Mouse (Mus musculus): ENCODE measurements around the gene Itih2. TPM values are rescaled to one million over a fixed set of nuclear protein-coding genes. Genes with fewer than 3 reads are reported as not detected.

The Itih2 gene
- 1.5 and 2.0 TPM in 2 replicates for polyA plus RNA-seq (2015; fragmentation: Nextera tagmentation; extraction: Ambion mirVana)

- no peak within 1 kb of the TSS for H3K4me3 ChIP-seq (ENCODE audit: low read length)
- no peak within 1 kb of the TSS for H3K4me2 ChIP-seq (replicated peaks; ENCODE audit: low read depth, low read length)
- 92% methylated on average over 4 of the region's 4 CpGs for WGBS
- no peak for ATAC-seq (ENCODE audit: low FRiP score, low TSS enrichment)
- H3K9ac ChIP-seq (replicated peaks; ENCODE audit: low read length) = no peak within 1 kb of the TSS; the same call in 1 of the 2 replicates
- 0 out of 2 replicates have a peak within 1 kb of the TSS, but pooled peaks have one; percentile 36 for H3K27ac ChIP-seq (ENCODE audit: low read length)
- no peaks in the 10 kb centered on the region for H3K9me3 ChIP-seq (ENCODE audit: low read length)
- peaks cover 6% of the 10 kb centered on the region; the same call in 1 of the 2 replicates for H3K4me1 ChIP-seq (ENCODE audit: insufficient read depth, low read length)
- H3K27me3 ChIP-seq (ENCODE audit: insufficient read depth, low read length) = no peaks in the 10 kb centered on the region
- no peaks in the 10 kb centered on the region for H3K36me3 ChIP-seq (ENCODE audit: insufficient read depth, low read length)
Observed at GRCm38 (mm10) chr2:10131296-10131695, at the start of gene Itih2. Gene Itih2 (minus strand): TSS chr2:10131396.

GRCm38 (mm10) chr2:10169991-10170390 is 38.8 kb upstream of the Itih2 start:
- Histone ChIP-seq H3K4me3 (ENCODE audit: low read length) (no peak overlapping the region), H3K36me3 (ENCODE audit: insufficient read depth, low read length) (no peaks in the 10 kb centered on the region), H3K27ac (ENCODE audit: low read length) (no peak overlapping the region), H3K4me2 (replicated peaks; ENCODE audit: low read depth, low read length) (no peak overlapping the region), H3K9ac (replicated peaks; ENCODE audit: low read length) (no peak overlapping the region), H3K27me3 (ENCODE audit: insufficient read depth, low read length) (no peaks in the 10 kb centered on the region), H3K4me1 (ENCODE audit: insufficient read depth, low read length) (0 out of 2 replicates have a peak, but pooled peaks cover 9% of the 10 kb centered on the region), H3K9me3 (ENCODE audit: low read length) (no peaks in the 10 kb centered on the region)
- ATAC-seq (ENCODE audit: low FRiP score, low TSS enrichment) = no peak
- WGBS = 88% methylated on average over 16 of the region's 16 CpGs

GRCm38 (mm10) chr2:10168016-10168415 is 36.8 kb upstream of the Itih2 start:
- Histone ChIP-seq H3K9me3 (ENCODE audit: low read length) (no peaks in the 10 kb centered on the region), H3K27me3 (ENCODE audit: insufficient read depth, low read length) (no peaks in the 10 kb centered on the region), H3K4me2 (replicated peaks; ENCODE audit: low read depth, low read length) (no peak overlapping the region), H3K36me3 (ENCODE audit: insufficient read depth, low read length) (no peaks in the 10 kb centered on the region), H3K9ac (replicated peaks; ENCODE audit: low read length) (no peak overlapping the region), H3K4me1 (ENCODE audit: insufficient read depth, low read length) (0 out of 2 replicates have a peak, but pooled peaks cover 9% of the 10 kb centered on the region), H3K27ac (ENCODE audit: low read length) (no peak overlapping the region), H3K4me3 (ENCODE audit: low read length) (no peak overlapping the region)
- WGBS = 55% methylated on average over 8 of the region's 8 CpGs
- ATAC-seq (ENCODE audit: low FRiP score, low TSS enrichment) = no peak

- no peak for ATAC-seq (ENCODE audit: low FRiP score, low TSS enrichment)
- WGBS = 91% methylated on average over 11 of the region's 11 CpGs
- H3K4me2 ChIP-seq (replicated peaks; ENCODE audit: low read depth, low read length) = no peak overlapping the region
Observed at GRCm38 (mm10) chr2:10167283-10167682, 36.1 kb upstream of the Itih2 start.

GRCm38 (mm10) chr2:10166635-10167034 is 35.4 kb upstream of the Itih2 start:
- ATAC-seq (ENCODE audit: low FRiP score, low TSS enrichment) = no peak

More at GRCm38 (mm10) chr2:10167283-10167682, 36.1 kb upstream of the Itih2 start:
- Histone ChIP-seq H3K4me1 (ENCODE audit: insufficient read depth, low read length) (0 out of 2 replicates have a peak, but pooled peaks cover 9% of the 10 kb centered on the region), H3K27me3 (ENCODE audit: insufficient read depth, low read length) (no peaks in the 10 kb centered on the region), H3K9me3 (ENCODE audit: low read length) (no peaks in the 10 kb centered on the region), H3K27ac (ENCODE audit: low read length) (no peak overlapping the region), H3K4me3 (ENCODE audit: low read length) (no peak overlapping the region), H3K9ac (replicated peaks; ENCODE audit: low read length) (no peak overlapping the region), H3K36me3 (ENCODE audit: insufficient read depth, low read length) (no peaks in the 10 kb centered on the region)

GRCm38 (mm10) chr2:10162011-10162410 is 30.8 kb upstream of the Itih2 start:
- Histone ChIP-seq H3K36me3 (ENCODE audit: insufficient read depth, low read length) (no peaks in the 10 kb centered on the region), H3K4me1 (ENCODE audit: insufficient read depth, low read length) (0 out of 2 replicates have a peak, but pooled peaks cover 10% of the 10 kb centered on the region), H3K27me3 (ENCODE audit: insufficient read depth, low read length) (no peaks in the 10 kb centered on the region), H3K27ac (ENCODE audit: low read length) (no peak overlapping the region), H3K4me2 (replicated peaks; ENCODE audit: low read depth, low read length) (no peak overlapping the region), H3K9ac (replicated peaks; ENCODE audit: low read length) (no peak overlapping the region), H3K4me3 (ENCODE audit: low read length) (no peak overlapping the region), H3K9me3 (ENCODE audit: low read length) (no peaks in the 10 kb centered on the region)
- WGBS = 87% methylated on average over 4 of the region's 4 CpGs
- no peak for ATAC-seq (ENCODE audit: low FRiP score, low TSS enrichment)

More at GRCm38 (mm10) chr2:10166635-10167034, 35.4 kb upstream of the Itih2 start:
- Histone ChIP-seq H3K27ac (ENCODE audit: low read length) (no peak overlapping the region), H3K9ac (replicated peaks; ENCODE audit: low read length) (no peak overlapping the region), H3K9me3 (ENCODE audit: low read length) (no peaks in the 10 kb centered on the region), H3K36me3 (ENCODE audit: insufficient read depth, low read length) (no peaks in the 10 kb centered on the region), H3K4me2 (replicated peaks; ENCODE audit: low read depth, low read length) (no peak overlapping the region), H3K4me1 (ENCODE audit: insufficient read depth, low read length) (0 out of 2 replicates have a peak, but pooled peaks cover 9% of the 10 kb centered on the region), H3K27me3 (ENCODE audit: insufficient read depth, low read length) (no peaks in the 10 kb centered on the region), H3K4me3 (ENCODE audit: low read length) (no peak overlapping the region)
- 33% methylated on average over 6 of the region's 6 CpGs for WGBS

GRCm38 (mm10) chr2:10157184-10157583 is 26.0 kb upstream of the Itih2 start:
- Histone ChIP-seq H3K36me3 (ENCODE audit: insufficient read depth, low read length) (no peaks in the 10 kb centered on the region), H3K27me3 (ENCODE audit: insufficient read depth, low read length) (no peaks in the 10 kb centered on the region), H3K27ac (ENCODE audit: low read length) (no peak overlapping the region), H3K4me1 (ENCODE audit: insufficient read depth, low read length) (peaks cover 14% of the 10 kb centered on the region), H3K9me3 (ENCODE audit: low read length) (no peaks in the 10 kb centered on the region), H3K4me2 (replicated peaks; ENCODE audit: low read depth, low read length) (no peak overlapping the region), H3K9ac (replicated peaks; ENCODE audit: low read length) (no peak overlapping the region), H3K4me3 (ENCODE audit: low read length) (no peak overlapping the region)
- WGBS = 53% methylated on average over 10 of the region's 10 CpGs
- ATAC-seq (ENCODE audit: low FRiP score, low TSS enrichment) = no peak; the same call in 1 of the 2 replicates

- peak; percentile 93 for ATAC-seq (ENCODE audit: low FRiP score, low TSS enrichment)
- 8% methylated on average over 27 of the region's 27 CpGs for WGBS
Observed at GRCm38 (mm10) chr2:10153201-10154075, 22.2 kb upstream of the Itih2 start, which contains the start of gene Itih5. Gene Itih5 (plus strand): TSS chr2:10153571.

GRCm38 (mm10) chr2:10152590-10152989 is 21.4 kb upstream of the Itih2 start:
- Histone ChIP-seq H3K4me2 (replicated peaks; ENCODE audit: low read depth, low read length) (no peak overlapping the region), H3K9ac (replicated peaks; ENCODE audit: low read length) (no peak overlapping the region), H3K4me3 (ENCODE audit: low read length) (no peak overlapping the region), H3K27ac (ENCODE audit: low read length) (no peak overlapping the region), H3K9me3 (ENCODE audit: low read length) (no peaks in the 10 kb centered on the region), H3K27me3 (ENCODE audit: insufficient read depth, low read length) (no peaks in the 10 kb centered on the region), H3K36me3 (ENCODE audit: insufficient read depth, low read length) (no peaks in the 10 kb centered on the region), H3K4me1 (ENCODE audit: insufficient read depth, low read length) (peaks cover 14% of the 10 kb centered on the region)
- ATAC-seq (ENCODE audit: low FRiP score, low TSS enrichment) = no peak
- 75% methylated on average over 5 of the region's 5 CpGs for WGBS

More at GRCm38 (mm10) chr2:10153201-10154075, 22.2 kb upstream of the Itih2 start, which contains the start of gene Itih5:
- peak within 1 kb of the TSS; percentile 97 for H3K4me2 ChIP-seq (replicated peaks; ENCODE audit: low read depth, low read length)
- no peaks in the 10 kb centered on the region for H3K27me3 ChIP-seq (ENCODE audit: insufficient read depth, low read length)
- H3K36me3 ChIP-seq (ENCODE audit: insufficient read depth, low read length) = no peaks in the 10 kb centered on the region
- H3K4me3 ChIP-seq (ENCODE audit: low read length) = peak within 1 kb of the TSS; percentile 53
- no peak within 1 kb of the TSS for H3K27ac ChIP-seq (ENCODE audit: low read length)
- peak within 1 kb of the TSS; percentile 68 for H3K9ac ChIP-seq (replicated peaks; ENCODE audit: low read length)
- H3K9me3 ChIP-seq (ENCODE audit: low read length) = no peaks in the 10 kb centered on the region
- peaks cover 14% of the 10 kb centered on the region for H3K4me1 ChIP-seq (ENCODE audit: insufficient read depth, low read length)

- Histone ChIP-seq H3K36me3 (ENCODE audit: insufficient read depth, low read length) (no peaks in the 10 kb centered on the region), H3K4me2 (replicated peaks; ENCODE audit: low read depth, low read length) (no peak overlapping the region), H3K9me3 (ENCODE audit: low read length) (no peaks in the 10 kb centered on the region), H3K27ac (ENCODE audit: low read length) (no peak overlapping the region), H3K4me3 (ENCODE audit: low read length) (no peak overlapping the region), H3K9ac (replicated peaks; ENCODE audit: low read length) (no peak overlapping the region), H3K27me3 (ENCODE audit: insufficient read depth, low read length) (no peaks in the 10 kb centered on the region), H3K4me1 (ENCODE audit: insufficient read depth, low read length) (no peaks in the 10 kb centered on the region)
- no peak for ATAC-seq (ENCODE audit: low FRiP score, low TSS enrichment)
- WGBS = 73% methylated on average over 8 of the region's 8 CpGs
Observed at GRCm38 (mm10) chr2:10147176-10147575, 16.0 kb upstream of the Itih2 start.
